Mouse (Mus musculus) kidney, postnatal 25 days (tissue): ENCODE data around the gene B9d1.

Source experiments
- DNase-seq, 2 experiments: peaks; one replicate each; pipeline ENCODE4 v3.0.0; 2021; ENCODE audit warnings: mixed read lengths in 2 of 2

Gene B9d1

DNA sequence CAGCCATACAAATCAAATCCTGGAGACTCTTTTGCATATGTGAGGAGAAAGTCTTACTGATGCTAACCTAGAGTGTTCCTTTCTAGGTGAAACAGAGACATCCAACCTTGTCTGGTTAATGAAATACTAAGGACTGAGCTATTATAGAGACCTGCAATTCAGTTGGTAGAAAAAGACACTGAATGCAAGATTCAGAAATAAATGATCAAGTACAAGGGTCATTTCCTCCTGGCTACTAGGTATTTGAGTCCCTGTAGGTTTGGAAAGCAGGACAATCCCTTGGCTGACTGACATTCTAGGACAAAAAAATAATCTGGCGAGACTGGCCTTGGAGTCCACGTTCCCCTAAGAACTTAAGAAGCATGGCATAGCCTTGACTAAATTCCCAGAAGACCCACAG, 40.6 kb downstream of the B9d1 start:
- no peak for DNase-seq

DNA sequence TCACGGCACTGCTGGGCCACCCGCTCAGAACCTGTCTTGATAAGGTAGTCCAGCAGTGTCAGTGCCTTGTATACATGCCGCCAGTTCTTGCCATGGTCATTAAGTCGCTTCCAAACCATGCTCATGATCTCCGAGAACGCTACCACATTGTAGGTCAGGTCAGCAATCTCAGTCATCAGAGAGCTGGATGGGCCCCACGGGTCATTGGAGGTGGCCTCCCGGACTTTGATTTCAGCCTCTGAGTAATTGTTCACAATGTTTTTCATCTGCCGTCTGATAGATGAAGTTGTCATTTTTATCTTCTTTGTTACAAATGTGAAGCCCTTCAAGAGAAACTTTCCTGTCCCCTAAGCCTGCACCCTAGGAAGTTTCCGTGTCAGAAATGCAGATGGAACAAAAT, 41.5 kb downstream of the B9d1 start:
- DNase-seq: peak; percentile 36 to 42

DNA sequence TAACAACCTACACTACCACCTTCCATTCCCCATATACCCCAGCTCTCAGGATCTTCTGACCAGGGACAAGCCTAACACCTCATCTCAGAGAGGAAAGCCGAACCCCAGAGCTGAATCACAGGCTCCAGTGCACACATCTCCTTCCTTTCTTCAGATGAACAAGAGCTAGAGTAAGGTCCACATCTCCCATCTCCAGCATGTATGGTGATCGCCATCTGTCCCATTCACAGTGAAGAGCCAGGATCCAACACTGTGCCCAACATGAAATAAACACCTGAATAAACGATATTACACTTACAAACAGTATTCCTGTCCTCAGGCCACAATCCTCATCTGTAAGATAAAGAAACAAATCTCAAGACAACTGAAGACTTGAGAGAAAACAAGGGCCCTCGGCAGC, 42.8 kb downstream of the B9d1 start:
- DNase-seq: no peak

DNA sequence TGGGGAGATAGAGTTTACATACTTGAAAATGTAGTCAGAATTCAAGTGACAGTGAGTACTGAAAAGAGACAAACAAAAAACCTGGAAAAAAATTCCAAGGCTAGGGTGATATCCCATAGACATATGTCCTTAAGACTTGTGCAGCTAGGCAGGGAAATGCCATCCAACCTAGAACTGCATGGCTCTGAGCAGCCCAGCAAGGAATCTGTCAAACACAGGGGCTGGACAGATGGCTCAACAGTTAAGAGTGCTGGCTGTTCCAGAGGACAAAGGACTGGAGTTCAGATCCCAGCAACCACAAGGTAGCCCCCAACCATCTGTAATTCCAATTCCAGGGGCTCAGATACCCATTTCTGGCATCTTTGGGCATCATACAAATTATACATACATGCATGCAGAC, 45.7 kb downstream of the B9d1 start:
- no peak for DNase-seq

DNA sequence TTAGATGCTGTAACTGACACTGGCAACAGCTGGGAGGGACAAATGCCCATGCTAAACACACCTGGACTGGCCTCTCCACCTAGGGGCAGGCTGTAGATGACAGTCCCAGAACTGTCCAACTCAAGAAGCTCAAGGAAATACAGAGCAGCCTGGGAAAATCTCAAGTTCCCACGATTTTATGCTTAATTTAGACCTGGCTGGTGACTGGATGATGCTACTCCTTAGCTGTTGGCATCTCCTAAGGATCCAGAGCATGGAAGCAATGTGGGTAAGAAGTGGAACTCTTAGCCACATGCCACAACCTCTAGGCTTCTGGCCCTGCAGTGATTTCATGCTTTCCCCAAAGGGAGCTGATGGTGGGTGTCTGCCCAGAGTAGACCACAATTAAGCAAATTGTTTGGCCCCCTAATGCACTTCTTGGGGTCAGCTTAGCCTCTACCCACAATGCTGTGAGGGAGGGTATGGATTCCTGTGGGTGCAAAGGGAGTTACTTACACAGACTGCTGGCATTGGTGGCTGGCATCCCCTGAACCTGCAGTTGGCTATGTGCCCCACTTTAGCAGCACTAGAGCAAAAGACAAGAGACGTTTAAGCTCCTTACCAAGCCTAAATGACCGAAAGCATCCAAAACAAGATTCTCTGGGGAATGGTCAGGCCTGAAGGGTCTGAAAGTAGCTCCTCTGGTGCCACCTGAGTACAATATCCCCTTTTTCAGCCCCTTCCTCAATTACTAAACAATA, 48.2 kb downstream of the B9d1 start:
- no peak for DNase-seq

DNA sequence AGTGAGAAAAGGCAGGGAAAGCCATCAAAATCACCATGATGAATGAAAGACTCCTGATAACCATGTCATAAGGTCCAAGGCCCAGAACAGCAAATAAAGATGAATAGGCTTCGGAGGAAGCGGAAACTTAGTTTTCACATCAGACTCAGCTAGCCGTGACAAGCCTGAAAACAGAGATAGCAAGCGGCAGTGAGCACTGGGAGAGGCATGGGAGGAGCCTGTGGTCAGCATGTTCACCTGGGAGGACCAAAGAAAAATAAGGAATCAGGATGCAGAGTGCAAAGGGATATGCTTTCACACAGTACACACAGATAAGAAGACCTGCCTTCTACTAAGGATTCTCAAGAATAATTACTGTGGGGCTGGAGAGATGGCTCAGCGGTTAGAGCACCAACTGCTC, 54.6 kb downstream of the B9d1 start:
- DNase-seq: no peak

DNA sequence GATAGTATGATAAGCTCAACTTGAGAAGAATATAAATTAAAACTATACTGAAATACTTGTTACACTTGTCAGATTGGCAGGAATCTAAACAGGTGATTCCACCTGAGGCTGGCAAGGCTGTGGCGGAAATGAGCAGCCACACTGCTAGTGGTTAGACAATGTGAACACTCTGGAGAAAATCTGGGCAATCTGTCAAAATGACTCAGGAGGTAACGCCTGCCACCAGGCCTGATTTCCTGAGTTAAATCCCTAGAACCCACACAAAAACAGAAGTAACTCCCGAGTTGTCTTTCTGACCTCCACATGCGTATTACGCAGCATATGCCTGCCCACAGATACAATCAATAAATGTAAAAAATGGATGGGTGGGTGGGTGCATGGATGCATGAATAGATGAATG, 57.5 kb downstream of the B9d1 start:
- peak in 1 of 2 experiments; percentile 45 for DNase-seq
